Mouse (Mus musculus): ENCODE data around the gene Rps6ka1.

DNA sequence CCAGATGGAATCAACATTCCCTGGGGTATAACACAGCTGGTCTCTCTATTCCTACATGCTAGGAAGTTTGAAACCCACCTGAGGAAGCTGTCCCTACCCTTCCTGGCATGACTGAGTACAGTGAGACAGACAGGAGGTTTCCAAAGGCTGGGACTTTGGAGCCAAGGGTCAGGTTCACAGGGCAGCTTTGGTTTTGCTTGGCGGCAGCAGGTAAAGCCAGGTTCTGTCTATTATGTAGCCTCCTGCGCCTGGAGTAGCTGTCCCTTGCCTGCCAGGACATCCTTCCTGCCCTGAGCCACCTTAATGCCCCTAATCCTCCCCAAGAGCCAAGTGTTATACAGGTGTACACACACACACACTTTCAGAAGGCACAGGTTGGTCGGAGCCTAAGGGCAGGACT is 5.7 kb downstream of the Rps6ka1 start:
- TF ChIP-seq CTCF (IDR thresholded peaks at IDR 0.05; ENCODE audit: low read depth) (no peak), EP300 (IDR thresholded peaks at IDR 0.05; ENCODE audit: low read depth) (no peak)
